ENCODE assay signal across 17 mouse cellular contexts in genomic region chr7:139850677-139851076, GRCm38 (mm10). TPM values are rescaled to one million over a fixed set of nuclear protein-coding genes. Genes with fewer than 3 reads are reported as not detected.
A peak's percentile ranks its signal among the peaks of the same experiment; 100 is the strongest.
DNase-seq lines count a peak whose midpoint lies in the region; ATAC-seq lines count a peak whose summit lies in the region.
"Had no signal": no experiment of that assay in that cellular context is flagged by ENCODE, and none has a peak within 500 bp of the region (broad histone marks: within the 10 kb centered on the region; RNA-seq: fewer than 3 reads in every experiment).

No protein-coding gene starts in this region.

- peak; percentile 10; the same call in 1 of the 2 replicates for ATAC-seq in forebrain, embryonic 16.5 days
- peak; percentile 16; the same call in 1 of the 2 replicates for ATAC-seq in hindbrain, embryonic 16.5 days
- ATAC-seq in neural tube, embryonic 12.5 days (ENCODE audit: low FRiP score, low read depth): peak; percentile 59; the same call in 1 of the 2 replicates
- ATAC-seq: liver, embryonic 12.5 days had no signal

- H3K4me1 ChIP-seq in forebrain, embryonic 16.5 days (replicated peaks; ENCODE audit: control insufficient read depth, insufficient read depth, low read length): peaks cover 21% of the 10 kb centered on the region
- H3K4me1 ChIP-seq in hindbrain, embryonic 16.5 days (ENCODE audit: control insufficient read depth, insufficient read depth, low read depth, low read length): peaks cover 21% of the 10 kb centered on the region
- peaks cover 20% of the 10 kb centered on the region for H3K4me1 ChIP-seq in neural tube, embryonic 12.5 days
- H3K4me1 ChIP-seq: heart, embryonic 10.5 days; intestine, embryonic 15.5 days; liver, embryonic 12.5 days; lung, embryonic 15.5 days had no signal

- 63% methylated on average over 5 of the region's 5 CpGs for WGBS in forebrain, embryonic 16.5 days
- WGBS in hindbrain, embryonic 16.5 days: 46% methylated on average over 5 of the region's 5 CpGs
- WGBS in neural tube, embryonic 12.5 days: 57% methylated on average over 5 of the region's 5 CpGs

- no peaks in the 10 kb centered on the region for H3K36me3 ChIP-seq in forebrain, embryonic 16.5 days (ENCODE audit: control insufficient read depth, insufficient read depth)
- 0 out of 2 replicates have a peak, but pooled peaks cover 3% of the 10 kb centered on the region for H3K36me3 ChIP-seq in hindbrain, embryonic 16.5 days (ENCODE audit: control insufficient read depth, insufficient read depth, low read length)
- 0 out of 2 replicates have a peak, but pooled peaks cover 2% of the 10 kb centered on the region for H3K36me3 ChIP-seq in neural tube, embryonic 12.5 days
- H3K36me3 ChIP-seq: heart, embryonic 10.5 days; intestine, embryonic 15.5 days; liver, embryonic 12.5 days; lung, embryonic 15.5 days had no signal

- H3K4me2 ChIP-seq in forebrain, embryonic 16.5 days (ENCODE audit: low read length): no peak overlapping the region
- no peak overlapping the region for H3K4me2 ChIP-seq in hindbrain, embryonic 16.5 days (ENCODE audit: low read length)
- no peak overlapping the region for H3K4me2 ChIP-seq in neural tube, embryonic 12.5 days (replicated peaks)
- H3K4me2 ChIP-seq: intestine, embryonic 15.5 days; liver, embryonic 12.5 days; lung, embryonic 15.5 days had no signal

- intact Hi-C loops in heart, postnatal 25 days (cut with DNase I): no loop called here

- no peaks in the 10 kb centered on the region for H3K9me3 ChIP-seq in forebrain, embryonic 16.5 days (ENCODE audit: control insufficient read depth, low read length)
- no peaks in the 10 kb centered on the region for H3K9me3 ChIP-seq in hindbrain, embryonic 16.5 days (ENCODE audit: control insufficient read depth, low read length)
- H3K9me3 ChIP-seq in neural tube, embryonic 12.5 days: no peaks in the 10 kb centered on the region
- H3K9me3 ChIP-seq: heart, embryonic 10.5 days; intestine, embryonic 15.5 days; liver, embryonic 12.5 days; lung, embryonic 15.5 days had no signal

- no peak overlapping the region for H3K9ac ChIP-seq in forebrain, embryonic 16.5 days (replicated peaks; ENCODE audit: low read depth, low read length)
- peak overlapping the region; percentile 36; the same call in 1 of the 2 replicates for H3K9ac ChIP-seq in hindbrain, embryonic 16.5 days (ENCODE audit: low read depth, low read length)
- H3K9ac ChIP-seq in neural tube, embryonic 12.5 days: no peak overlapping the region
- H3K9ac ChIP-seq: intestine, embryonic 15.5 days; liver, embryonic 12.5 days; lung, embryonic 15.5 days had no signal

- peak; percentile 64 for DNase-seq in heart, adult 11 months
- DNase-seq in heart, postnatal 25 days (ENCODE audit: low spot score): no peak
- DNase-seq in testis, postnatal 10 days (ENCODE audit: low spot score): no peak
- DNase-seq in embryo, embryonic 10.5 days (ENCODE audit: low spot score): no peak
- no peak for DNase-seq in lung, postnatal 25 days (ENCODE audit: low spot score)
- DNase-seq: gastrocnemius, postnatal 36 days; heart, postnatal 14 days had no signal

- H3K4me3 ChIP-seq in forebrain, embryonic 16.5 days (replicated peaks; ENCODE audit: low read length): no peak overlapping the region
- H3K4me3 ChIP-seq in hindbrain, embryonic 16.5 days (ENCODE audit: low read length): no peak overlapping the region
- H3K4me3 ChIP-seq in neural tube, embryonic 12.5 days: no peak overlapping the region
- H3K4me3 ChIP-seq: heart, embryonic 10.5 days; intestine, embryonic 15.5 days; liver, embryonic 12.5 days; lung, embryonic 15.5 days had no signal

- no peaks in the 10 kb centered on the region for H3K27me3 ChIP-seq in forebrain, embryonic 16.5 days (replicated peaks; ENCODE audit: control insufficient read depth, insufficient read depth, low read length)
- H3K27me3 ChIP-seq in hindbrain, embryonic 16.5 days (replicated peaks; ENCODE audit: control insufficient read depth, insufficient read depth, low read length): no peaks in the 10 kb centered on the region
- no peaks in the 10 kb centered on the region; the same call in 1 of the 2 replicates for H3K27me3 ChIP-seq in neural tube, embryonic 12.5 days (replicated peaks)
- H3K27me3 ChIP-seq: CH12.LX; intestine, embryonic 15.5 days; liver, embryonic 12.5 days; lung, embryonic 15.5 days had no signal

- H3K27ac ChIP-seq in forebrain, embryonic 16.5 days (ENCODE audit: low read length): peak overlapping the region; percentile 76
- H3K27ac ChIP-seq in hindbrain, embryonic 16.5 days (ENCODE audit: low read depth, low read length): peak overlapping the region; percentile 76
- H3K27ac ChIP-seq in neural tube, embryonic 12.5 days: peak overlapping the region; percentile 29; the same call in 1 of the 2 replicates
- H3K27ac ChIP-seq: heart, embryonic 10.5 days; intestine, embryonic 15.5 days; kidney, postnatal 0 days; liver, embryonic 12.5 days; lung, embryonic 15.5 days had no signal

RNA-seq across cellular contexts. Expression of gene Adgra1, which starts 16.7 kb away (rescaled TPM):
- under 1 TPM in 1 of 2 experiments, not detected in 1; 0.28 TPM for total RNA-seq in heart, postnatal 25 days (2021)
- 11.6 and 17.9 TPM in 2 replicates for polyA plus RNA-seq in forebrain, embryonic 16.5 days (2015; fragmentation: Nextera tagmentation; extraction: Ambion mirVana)
- polyA plus RNA-seq in hindbrain, embryonic 16.5 days (2015; fragmentation: Nextera tagmentation; extraction: Ambion mirVana): 27.2 and 30.7 TPM in 2 replicates
- polyA plus RNA-seq in neural tube, embryonic 12.5 days (2016; fragmentation: Nextera tagmentation; extraction: Ambion mirVana): 20.0 and 21.0 TPM in 2 replicates
- total RNA-seq: CH12.LX; heart, postnatal 14 days had no signal
- polyA plus RNA-seq: limb, embryonic 11.5 days; lung, embryonic 15.5 days had no signal

RNA-seq across cellular contexts. Expression of gene Kndc1, which starts 43.8 kb away (rescaled TPM):
- not detected for total RNA-seq in heart, postnatal 25 days (2021)
- 4.0 and 7.7 TPM in 2 replicates for polyA plus RNA-seq in forebrain, embryonic 16.5 days (2015; fragmentation: Nextera tagmentation; extraction: Ambion mirVana)
- 16.5 and 19.0 TPM in 2 replicates for polyA plus RNA-seq in hindbrain, embryonic 16.5 days (2015; fragmentation: Nextera tagmentation; extraction: Ambion mirVana)
- polyA plus RNA-seq in neural tube, embryonic 12.5 days (2016; fragmentation: Nextera tagmentation; extraction: Ambion mirVana): 2.7 and 3.1 TPM in 2 replicates
- total RNA-seq: gastrocnemius, postnatal 36 days had no signal
- polyA plus RNA-seq: limb, embryonic 11.5 days had no signal
